Mouse (Mus musculus) embryonic fibroblast, embryonic 13.5 days (primary cell): Measurements from ENCODE around the gene Fam71f2. TPM values are rescaled to one million over a fixed set of nuclear protein-coding genes. Genes with fewer than 3 reads are reported as not detected.
A peak's percentile ranks its signal among the peaks of the same experiment; 100 is the strongest.

Experiments used
- H3K27ac ChIP-seq: 2 replicates; pipeline ENCODE4 v1.5.1; 2012; ENCODE audit warnings: low read length, control low read depth, inconsistent platforms; ENCODE audit not compliant: insufficient read depth
- H3K4me1 ChIP-seq: 2 replicates; pipeline ENCODE4 v1.6.1; 2011; ENCODE audit warnings: low read length; ENCODE audit not compliant: control insufficient read depth, insufficient read depth
- H3K4me3 ChIP-seq: 2 replicates; pipeline ENCODE4 v1.5.1; 2011; ENCODE audit warnings: mild to moderate bottlenecking, control low read depth, low read length; ENCODE audit not compliant: insufficient read depth
- CTCF ChIP-seq: IDR thresholded peaks from 2 replicates; pipeline ENCODE4 v1.5.1; 2011; ENCODE audit warnings: mild to moderate bottlenecking, control low read depth, low read length, moderate library complexity, borderline replicate concordance; ENCODE audit not compliant: insufficient read depth
- POLR2A ChIP-seq: IDR thresholded peaks from 2 replicates; pipeline ENCODE4 v1.6.1; 2011; ENCODE audit warnings: low read depth, mild to moderate bottlenecking, control low read depth, low read length, moderate library complexity
- polyA plus RNA-seq: library from polyadenylated mRNA; stranded (reverse); fragments of >200 nt; gene quantifications from 2 replicates; pipeline ENCODE4 v1.2.4, GENCODE M21; 2011; ENCODE audit warnings: low read depth; ENCODE audit not compliant: missing spikeins, insufficient read length

Fam71f2 gene
- polyA plus RNA-seq = not detected in 2 replicates

DNA sequence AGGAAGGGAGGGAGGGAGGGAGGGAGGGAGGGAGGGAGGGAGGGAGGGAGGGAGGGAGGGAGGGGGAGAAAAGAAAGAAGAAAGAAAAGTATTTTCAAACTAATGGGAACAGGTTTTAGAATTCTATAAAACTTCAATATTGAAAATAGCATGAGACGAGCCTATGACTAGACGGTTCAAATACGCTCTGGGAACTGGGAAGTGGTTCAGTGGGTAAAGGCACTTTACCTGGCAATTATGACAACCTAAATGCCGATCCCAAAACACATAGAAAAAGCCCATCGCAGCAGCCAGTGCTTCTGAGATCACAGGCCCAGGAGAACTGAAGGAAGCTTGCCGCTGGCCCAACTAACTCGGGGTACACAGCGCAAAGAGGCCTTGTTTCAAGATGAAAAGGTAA is at the start of gene Fam71f2:
Fam71f2 (plus strand) TSS at position 301 of the 400 bp plus-strand sequence.
- TF ChIP-seq POLR2A (no peak), CTCF (no peak)
- Histone ChIP-seq H3K4me3 (no peak within 1 kb of the TSS), H3K4me1 (no peaks in the 10 kb centered on the region), H3K27ac (no peak within 1 kb of the TSS)

DNA sequence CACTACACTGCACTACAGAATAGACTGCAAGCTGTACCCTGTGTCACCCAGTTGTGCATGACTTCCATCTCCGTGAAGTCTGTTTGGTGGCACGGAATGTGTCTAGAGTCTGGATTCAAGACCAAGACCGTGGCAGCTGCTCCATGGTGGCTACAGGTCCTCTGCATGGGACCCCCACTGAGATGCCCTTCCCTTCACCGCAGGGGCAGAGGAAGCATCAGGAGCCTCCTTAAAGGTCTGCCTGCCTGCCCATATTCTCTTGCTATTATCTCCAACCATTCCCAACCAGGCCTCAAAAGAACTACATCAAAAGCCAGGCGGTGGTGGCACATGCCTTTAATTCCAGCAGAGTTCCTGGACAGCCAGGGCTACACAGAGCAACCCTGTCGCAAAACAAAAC is 49.0 kb upstream of the Fam71f2 start:
- TF ChIP-seq POLR2A (no peak), CTCF (no peak)
- Histone ChIP-seq H3K4me1 (no peaks in the 10 kb centered on the region), H3K27ac (no peak overlapping the region), H3K4me3 (no peak overlapping the region)

GRCm38 (mm10) chr6:29231799-29232198 is 47.6 kb upstream of the Fam71f2 start:
- Histone ChIP-seq H3K4me1 (no peaks in the 10 kb centered on the region), H3K27ac (no peak overlapping the region), H3K4me3 (no peak overlapping the region)
- TF ChIP-seq CTCF = no peak
- no peak for TF ChIP-seq POLR2A

DNA sequence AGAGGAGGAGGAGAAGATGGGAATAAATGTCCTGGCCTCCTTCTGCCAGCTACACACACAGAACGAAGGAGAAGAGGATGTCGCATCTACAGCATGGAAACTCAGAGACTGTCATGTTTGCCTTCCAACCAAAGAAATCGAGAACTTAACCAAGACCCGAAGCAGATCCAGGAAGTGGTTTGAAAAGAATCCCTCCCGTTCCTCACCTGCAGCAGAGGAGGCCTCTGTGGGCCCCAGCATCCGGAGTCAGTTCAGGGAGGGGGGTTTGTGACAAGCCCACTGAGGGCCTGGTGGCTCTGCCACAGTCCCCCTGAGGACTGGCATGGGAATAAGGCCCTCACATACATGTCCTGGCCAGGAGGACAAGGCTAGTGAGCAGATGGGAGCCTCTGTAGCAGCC is 47.1 kb upstream of the Fam71f2 start:
- TF ChIP-seq POLR2A = no peak
- TF ChIP-seq CTCF = no peak

DNA sequence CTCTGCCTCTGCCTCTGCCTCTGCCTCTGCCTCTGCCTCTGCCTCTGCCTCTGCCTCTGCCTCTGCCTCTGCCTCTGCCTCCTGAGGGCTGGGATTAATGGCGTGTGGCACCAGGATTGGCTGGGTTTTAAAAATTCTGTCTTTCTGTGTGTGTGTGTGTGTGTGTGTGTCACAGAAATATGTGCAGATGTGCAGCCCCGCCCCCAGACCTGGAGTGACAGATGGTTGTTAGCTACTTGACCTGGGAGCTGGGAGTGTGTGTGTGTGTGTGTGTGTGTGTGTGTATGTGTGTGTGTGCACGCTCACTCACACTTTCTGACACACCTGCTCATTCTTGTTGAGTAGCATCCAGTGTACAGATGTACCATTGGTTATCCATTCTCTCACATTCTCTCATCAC is 45.7 kb upstream of the Fam71f2 start:
- Histone ChIP-seq H3K4me3 (no peak overlapping the region), H3K4me1 (no peaks in the 10 kb centered on the region), H3K27ac (no peak overlapping the region)
- TF ChIP-seq CTCF (no peak), POLR2A (no peak)

More for the DNA sequence above, 47.1 kb upstream of the Fam71f2 start:
- Histone ChIP-seq H3K27ac (no peak overlapping the region), H3K4me1 (no peaks in the 10 kb centered on the region), H3K4me3 (no peak overlapping the region)

- no peak overlapping the region for H3K27ac ChIP-seq
- no peak overlapping the region for H3K4me3 ChIP-seq
- no peaks in the 10 kb centered on the region for H3K4me1 ChIP-seq
- TF ChIP-seq CTCF = peak; percentile 81; the same call in 1 of the 2 replicates
- no peak for TF ChIP-seq POLR2A
Measured at GRCm38 (mm10) chr6:29234272-29234671, 45.1 kb upstream of the Fam71f2 start.

- peaks cover 4% of the 10 kb centered on the region for H3K4me1 ChIP-seq
Measured at GRCm38 (mm10) chr6:29240806-29241205, 38.6 kb upstream of the Fam71f2 start.

GRCm38 (mm10) chr6:29241697-29242096 is 37.7 kb upstream of the Fam71f2 start:
- peaks cover 6% of the 10 kb centered on the region for H3K4me1 ChIP-seq
- TF ChIP-seq POLR2A = no peak
- no peak for TF ChIP-seq CTCF
- H3K27ac ChIP-seq = no peak overlapping the region
- no peak overlapping the region for H3K4me3 ChIP-seq

More at GRCm38 (mm10) chr6:29240806-29241205, 38.6 kb upstream of the Fam71f2 start:
- Histone ChIP-seq H3K4me3 (no peak overlapping the region), H3K27ac (no peak overlapping the region)
- TF ChIP-seq CTCF = no peak
- TF ChIP-seq POLR2A = no peak

GRCm38 (mm10) chr6:29242265-29242664 is 37.1 kb upstream of the Fam71f2 start:
- H3K4me3 ChIP-seq = no peak overlapping the region
- TF ChIP-seq CTCF (no peak), POLR2A (no peak)
- no peak overlapping the region for H3K27ac ChIP-seq
- H3K4me1 ChIP-seq = peaks cover 8% of the 10 kb centered on the region

DNA sequence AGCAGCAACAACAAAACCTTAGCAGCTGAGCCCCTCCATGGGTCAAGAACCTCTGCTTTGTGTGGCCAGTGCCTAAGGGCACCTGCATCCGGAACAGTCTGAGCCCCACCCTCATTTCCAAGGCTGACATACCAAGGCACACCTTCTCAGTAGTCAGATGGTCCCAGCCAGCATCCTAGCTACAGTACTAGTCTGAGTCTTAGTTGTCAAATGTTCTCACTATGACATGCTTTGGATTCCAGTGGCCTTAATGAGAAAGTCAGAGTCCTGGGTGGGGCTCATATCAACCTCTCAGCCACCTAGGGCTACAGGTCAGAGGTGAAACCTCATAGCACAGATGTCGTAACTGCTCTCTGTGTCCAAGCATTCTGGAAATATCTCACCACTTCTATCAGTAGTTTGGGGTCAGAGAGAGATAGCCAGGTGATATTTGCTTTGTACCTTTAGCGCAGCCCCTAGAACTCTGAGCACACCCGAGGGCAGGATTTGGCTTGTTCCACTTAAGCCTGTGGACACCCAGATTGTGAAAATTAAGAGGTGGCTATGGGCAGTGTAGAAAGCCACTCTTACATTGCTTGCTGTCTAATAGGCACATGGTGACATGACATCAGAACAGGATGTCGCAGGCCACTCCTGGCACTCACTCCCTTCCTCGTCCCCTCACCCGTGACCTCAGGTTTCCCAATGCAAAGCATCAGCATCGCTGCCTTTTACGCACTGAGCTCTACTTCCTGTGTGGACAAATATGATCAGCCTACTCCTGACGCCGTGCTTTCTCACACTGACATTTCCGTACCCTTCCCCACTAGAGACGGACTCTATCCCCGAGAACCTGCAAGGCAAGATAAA is 33.9 kb upstream of the Fam71f2 start:
- no peak for TF ChIP-seq CTCF
- no peak for TF ChIP-seq POLR2A
- H3K4me1 ChIP-seq = peaks cover 14% of the 10 kb centered on the region
- no peak overlapping the region for H3K27ac ChIP-seq
- H3K4me3 ChIP-seq = no peak overlapping the region

DNA sequence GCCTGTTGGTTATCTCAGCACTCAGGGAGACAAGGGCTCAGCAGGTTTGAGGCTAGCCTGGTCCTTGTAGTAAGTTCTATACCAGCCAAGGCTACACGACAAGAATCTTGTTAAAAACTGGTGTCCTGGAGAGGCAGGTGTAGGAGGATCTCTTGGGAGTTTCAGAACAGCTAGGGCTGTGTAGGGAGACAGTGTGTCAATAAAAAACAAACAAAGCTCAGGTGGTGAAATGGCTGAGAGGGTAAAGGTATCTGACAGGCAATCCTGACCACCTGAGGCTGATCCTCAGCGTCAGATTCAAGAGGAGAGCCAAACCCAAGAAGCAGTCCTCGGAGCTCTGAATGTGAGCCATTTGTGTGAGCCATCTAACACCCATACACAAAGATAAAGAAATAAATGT is 33.2 kb upstream of the Fam71f2 start:
- TF ChIP-seq POLR2A = no peak
- TF ChIP-seq CTCF = no peak
- Histone ChIP-seq H3K4me3 (no peak overlapping the region), H3K27ac (no peak overlapping the region), H3K4me1 (peaks cover 14% of the 10 kb centered on the region)
